Comparison of ENCODE assay signal across 8 mouse cellular contexts in genomic region chr8:106138616-106139015, GRCm38 (mm10). TPM values are rescaled to one million over a fixed set of nuclear protein-coding genes. Genes with fewer than 3 reads are reported as not detected.
DNase-seq lines count a peak whose midpoint lies in the region; ATAC-seq and TF ChIP-seq lines count a peak whose summit lies in the region.

No protein-coding gene starts in this region.

- H3ac ChIP-seq in myocyte (ENCODE audit: control insufficient read depth, insufficient read length) = no peak overlapping the region

- H3K27ac ChIP-seq in layer of hippocampus, adult 2 months = peak overlapping the region; percentile 52; the same call in 1 of the 2 replicates
- H3K27ac ChIP-seq in embryonic facial prominence, embryonic 13.5 days = peak overlapping the region; percentile 62; the same call in 1 of the 2 replicates
- peak overlapping the region; percentile 52 for H3K27ac ChIP-seq in intestine, embryonic 14.5 days (ENCODE audit: low read depth)

- TF ChIP-seq CTCF in layer of hippocampus, adult 2 months (conservative IDR thresholded peaks at IDR 0.05) = no peak

- no peak for DNase-seq in layer of hippocampus, adult 2 months (ENCODE audit: low spot score in 2 of 2)
- no peak for DNase-seq in layer of hippocampus, adult 18-20 months (ENCODE audit: low spot score in 2 of 2)
- DNase-seq in intestine, embryonic 14.5 days (ENCODE audit: low spot score) = no peak
- no peak for DNase-seq in cerebellum, adult 18-20 months
- DNase-seq in right cerebral cortex, adult 18-20 months = no peak

- peak overlapping the region; percentile 63 for H3K4me3 ChIP-seq in layer of hippocampus, adult 2 months
- peak overlapping the region; percentile 54 for H3K4me3 ChIP-seq in embryonic facial prominence, embryonic 13.5 days
- peak overlapping the region; percentile 49 for H3K4me3 ChIP-seq in intestine, embryonic 14.5 days (ENCODE audit: low read depth, low read length)
- peak overlapping the region; percentile 37 for H3K4me3 ChIP-seq in myocyte

- no peaks in the 10 kb centered on the region for H3K79me2 ChIP-seq in myocyte (ENCODE audit: control insufficient read depth, insufficient read depth)

- H3K4me1 ChIP-seq in embryonic facial prominence, embryonic 13.5 days = peaks cover 30% of the 10 kb centered on the region
- H3K4me1 ChIP-seq in intestine, embryonic 14.5 days (replicated peaks; ENCODE audit: control insufficient read depth, insufficient read depth, low read length) = peaks cover 14% of the 10 kb centered on the region; the same call in 1 of the 2 replicates

- H3K9ac ChIP-seq in embryonic facial prominence, embryonic 13.5 days = peak overlapping the region; percentile 68
- H3K9ac ChIP-seq in intestine, embryonic 14.5 days (ENCODE audit: low read length) = peak overlapping the region; percentile 53

- no peak for TF ChIP-seq POLR2A in myocyte (IDR thresholded peaks at IDR 0.05; ENCODE audit: insufficient read length, low read depth)

- peaks cover 49% of the 10 kb centered on the region for H3K27me3 ChIP-seq in embryonic facial prominence, embryonic 13.5 days
- peaks cover 41% of the 10 kb centered on the region for H3K27me3 ChIP-seq in intestine, embryonic 14.5 days (replicated peaks; ENCODE audit: control insufficient read depth, insufficient read depth, low read length)
- no peaks in the 10 kb centered on the region for H3K27me3 ChIP-seq in myocyte (ENCODE audit: control insufficient read depth, insufficient read depth, insufficient read length)

- H3K9me3 ChIP-seq in embryonic facial prominence, embryonic 13.5 days = no peaks in the 10 kb centered on the region
- H3K9me3 ChIP-seq in intestine, embryonic 14.5 days (ENCODE audit: control insufficient read depth, low read length) = no peaks in the 10 kb centered on the region

- H3K36me3 ChIP-seq in embryonic facial prominence, embryonic 13.5 days = no peaks in the 10 kb centered on the region
- no peaks in the 10 kb centered on the region for H3K36me3 ChIP-seq in intestine, embryonic 14.5 days (ENCODE audit: control insufficient read depth, insufficient read depth, low read length)
- H3K36me3 ChIP-seq in myocyte (ENCODE audit: control insufficient read depth, insufficient read depth) = no peaks in the 10 kb centered on the region

- H3K4me2 ChIP-seq in embryonic facial prominence, embryonic 13.5 days = peak overlapping the region; percentile 84
- peak overlapping the region; percentile 85 for H3K4me2 ChIP-seq in intestine, embryonic 14.5 days (ENCODE audit: low read length)
- peak overlapping the region; percentile 92 for H3K4me2 ChIP-seq in myocyte (ENCODE audit: low read depth)

- no peak for ATAC-seq in embryonic facial prominence, embryonic 13.5 days (ENCODE audit: insufficient number of reproducible peaks, insufficient read depth, low FRiP score, low TSS enrichment, low read depth)
- no peak for ATAC-seq in intestine, embryonic 14.5 days (replicated peaks; ENCODE audit: low FRiP score, low TSS enrichment, low read depth)
- no peak for ATAC-seq in megakaryocyte progenitor cell, adult 5-6 weeks (replicated peaks; ENCODE audit: poor library complexity)

- WGBS in embryonic facial prominence, embryonic 13.5 days = 20% methylated on average over 7 of the region's 7 CpGs
- WGBS in intestine, embryonic 14.5 days = 12% methylated on average over 7 of the region's 7 CpGs

TF ChIP-seq in myocyte, 11 proteins besides CTCF, POLR2A, EP300 and RAD21:
- TF ChIP-seq SRF (IDR thresholded peaks at IDR 0.05; ENCODE audit: control insufficient read depth, insufficient read length, low read depth) = no peak
- no peak for TF ChIP-seq TCF3 (IDR thresholded peaks at IDR 0.05; ENCODE audit: insufficient read length, low read depth)
- TF ChIP-seq USF1 (IDR thresholded peaks at IDR 0.05; ENCODE audit: low read depth) = no peak
- TF ChIP-seq CEBPB (IDR thresholded peaks at IDR 0.05; ENCODE audit: insufficient read depth, poor library complexity, severe bottlenecking) = no peak
- TF ChIP-seq MAX (IDR thresholded peaks at IDR 0.05; ENCODE audit: low read depth) = no peak
- TF ChIP-seq MYOD1 (IDR thresholded peaks at IDR 0.05; ENCODE audit: control insufficient read depth in 1 of 3, insufficient read length in 2 of 3, low read depth in 2 of 3) = no peak
- TF ChIP-seq REST (IDR thresholded peaks at IDR 0.05; ENCODE audit: insufficient read depth, insufficient read length) = no peak
- no peak for TF ChIP-seq POLR2AphosphoS2 (IDR thresholded peaks at IDR 0.05; ENCODE audit: insufficient read length, low read depth)
- no peak for TF ChIP-seq TCF12 (IDR thresholded peaks at IDR 0.05; ENCODE audit: insufficient read depth, poor library complexity, severe bottlenecking)

RNA-seq across cellular contexts. Expression of gene Esrp2, which starts 1.8 kb away (rescaled TPM):
- under 1 TPM; 0.39 to 0.67 TPM for total RNA-seq in layer of hippocampus, adult 2 months (2021)
- under 1 TPM in 1 of 2 experiments, not detected in 1; 0.12 TPM for total RNA-seq in layer of hippocampus, adult 18-20 months (2021)
- 22.2 and 25.9 TPM in 2 replicates for polyA plus RNA-seq in embryonic facial prominence, embryonic 13.5 days (2015; fragmentation: Nextera tagmentation; extraction: Ambion mirVana)
- polyA plus RNA-seq in intestine, embryonic 14.5 days (2014; fragmentation: Nextera tagmentation; extraction: Ambion mirVana) = 22.4 and 25.4 TPM in 2 replicates
- 0.17 TPM for polyA plus RNA-seq in myocyte (2012; fragmentation: generic; extraction: Trizol)
- not detected in 2 replicates for total RNA-seq in megakaryocyte progenitor cell, adult 5-6 weeks (2015)
- not detected in 2 replicates for total RNA-seq in megakaryocyte progenitor cell, adult 5-6 weeks (2017)

RNA-seq across cellular contexts. Expression of gene Pla2g15, which starts 11.6 kb away (rescaled TPM):
- total RNA-seq in layer of hippocampus, adult 2 months (2021) = 10 to 100 TPM; 21.7 to 21.8 TPM
- 10 to 100 TPM; 22.8 to 25.6 TPM for total RNA-seq in layer of hippocampus, adult 18-20 months (2021)
- 18.1 and 18.7 TPM in 2 replicates for polyA plus RNA-seq in embryonic facial prominence, embryonic 13.5 days (2015; fragmentation: Nextera tagmentation; extraction: Ambion mirVana)
- polyA plus RNA-seq in intestine, embryonic 14.5 days (2014; fragmentation: Nextera tagmentation; extraction: Ambion mirVana) = 4.1 and 5.0 TPM in 2 replicates
- 9.6 TPM for polyA plus RNA-seq in myocyte (2012; fragmentation: generic; extraction: Trizol)
- 18.6 and 20.1 TPM in 2 replicates for total RNA-seq in megakaryocyte progenitor cell, adult 5-6 weeks (2015)
- 16.0 and 18.8 TPM in 2 replicates for total RNA-seq in megakaryocyte progenitor cell, adult 5-6 weeks (2017)

RNA-seq across cellular contexts. Expression of gene Slc7a6, which starts 30.0 kb away (rescaled TPM):
- 10 to 100 TPM; 24.6 to 26.7 TPM for total RNA-seq in layer of hippocampus, adult 2 months (2021)
- 10 to 100 TPM; 18.6 to 20.8 TPM for total RNA-seq in layer of hippocampus, adult 18-20 months (2021)
- polyA plus RNA-seq in embryonic facial prominence, embryonic 13.5 days (2015; fragmentation: Nextera tagmentation; extraction: Ambion mirVana) = 57.6 and 59.2 TPM in 2 replicates
- 68.9 and 73.2 TPM in 2 replicates for polyA plus RNA-seq in intestine, embryonic 14.5 days (2014; fragmentation: Nextera tagmentation; extraction: Ambion mirVana)
- 12.8 TPM for polyA plus RNA-seq in myocyte (2012; fragmentation: generic; extraction: Trizol)
- 25.3 and 32.8 TPM in 2 replicates for total RNA-seq in megakaryocyte progenitor cell, adult 5-6 weeks (2015)
- total RNA-seq in megakaryocyte progenitor cell, adult 5-6 weeks (2017) = 20.8 and 27.6 TPM in 2 replicates
